Mouse (Mus musculus): ENCODE measurements around the gene Kat14. TPM values are rescaled to one million over a fixed set of nuclear protein-coding genes. Genes with fewer than 3 reads are reported as not detected.
A peak's percentile ranks its signal among the peaks of the same experiment; 100 is the strongest.

Gene Kat14
- polyA plus RNA-seq, 1 experiment from 2014 or later, result 19.1 TPM

- Histone ChIP-seq H3K4me3 (ENCODE audit: low read depth, low read length) (no peak overlapping the region), H3K27me3 (replicated peaks; ENCODE audit: insufficient read depth, low read length) (no peaks in the 10 kb centered on the region), H3K27ac (ENCODE audit: low read length) (no peak overlapping the region), H3K4me2 (replicated peaks; ENCODE audit: low read depth, low read length) (no peak overlapping the region), H3K9ac (replicated peaks; ENCODE audit: low read depth) (no peak overlapping the region), H3K36me3 (ENCODE audit: insufficient read depth, low read length) (no peaks in the 10 kb centered on the region), H3K4me1 (ENCODE audit: insufficient read depth, low read depth, low read length) (no peaks in the 10 kb centered on the region), H3K9me3 (ENCODE audit: low read length) (no peaks in the 10 kb centered on the region)
- DNase-seq (ENCODE audit: low spot score) (peak; percentile 83), ATAC-seq (peak; percentile 59)
- 12% methylated on average over 8 of the region's 8 CpGs for WGBS
- peak; percentile 92 for TF ChIP-seq CTCF (IDR thresholded peaks at IDR 0.05)
- no peak for TF ChIP-seq EP300 (IDR thresholded peaks at IDR 0.05)
Measured at GRCm38 (mm10) chr2:144452364-144453008, 83.7 kb downstream of the Kat14 start.

Other genes with a start within 250 kb of the Kat14 start
- gene Mgme1, start 98.3 kb upstream of the Kat14 start, polyA plus RNA-seq (2015; fragmentation: Nextera tagmentation; extraction: Ambion mirVana), result 6.8 and 8.1 TPM in 2 replicates
- 61.2 and 68.5 TPM in 2 replicates for gene Snx5, start 98.1 kb upstream of the Kat14 start, polyA plus RNA-seq (2015; fragmentation: Nextera tagmentation; extraction: Ambion mirVana)
- gene Ovol2, start 36.8 kb upstream of the Kat14 start, polyA plus RNA-seq (2015; fragmentation: Nextera tagmentation; extraction: Ambion mirVana), result 3.9 and 4.0 TPM in 2 replicates
- 1.6 and 2.5 TPM in 2 replicates for gene Pet117, start within 50 bp of the Kat14 start, polyA plus RNA-seq (2015; fragmentation: Nextera tagmentation; extraction: Ambion mirVana)
- 1.2 and 1.4 TPM in 2 replicates for gene Dzank1, start 158.4 kb downstream of the Kat14 start, polyA plus RNA-seq (2015; fragmentation: Nextera tagmentation; extraction: Ambion mirVana)
- 11.5 and 11.9 TPM in 2 replicates for gene Polr3f, start 158.7 kb downstream of the Kat14 start, polyA plus RNA-seq (2015; fragmentation: Nextera tagmentation; extraction: Ambion mirVana)
- 42.3 and 45.1 TPM in 2 replicates for gene Rbbp9, start 181.9 kb downstream of the Kat14 start, polyA plus RNA-seq (2015; fragmentation: Nextera tagmentation; extraction: Ambion mirVana)
- gene Sec23b, start 187.2 kb downstream of the Kat14 start, polyA plus RNA-seq (2015; fragmentation: Nextera tagmentation; extraction: Ambion mirVana), result 62.4 and 64.3 TPM in 2 replicates
- 38.6 and 41.7 TPM in 2 replicates for gene Smim26, start 225.1 kb downstream of the Kat14 start, polyA plus RNA-seq (2015; fragmentation: Nextera tagmentation; extraction: Ambion mirVana)
- gene Dtd1, start 230.9 kb downstream of the Kat14 start, polyA plus RNA-seq (2015; fragmentation: Nextera tagmentation; extraction: Ambion mirVana), result 29.3 and 31.4 TPM in 2 replicates

All from lung, postnatal 0 days (tissue).